Mouse (Mus musculus): ENCODE results near the gene Hs3st5.

Gene Hs3st5

DNA sequence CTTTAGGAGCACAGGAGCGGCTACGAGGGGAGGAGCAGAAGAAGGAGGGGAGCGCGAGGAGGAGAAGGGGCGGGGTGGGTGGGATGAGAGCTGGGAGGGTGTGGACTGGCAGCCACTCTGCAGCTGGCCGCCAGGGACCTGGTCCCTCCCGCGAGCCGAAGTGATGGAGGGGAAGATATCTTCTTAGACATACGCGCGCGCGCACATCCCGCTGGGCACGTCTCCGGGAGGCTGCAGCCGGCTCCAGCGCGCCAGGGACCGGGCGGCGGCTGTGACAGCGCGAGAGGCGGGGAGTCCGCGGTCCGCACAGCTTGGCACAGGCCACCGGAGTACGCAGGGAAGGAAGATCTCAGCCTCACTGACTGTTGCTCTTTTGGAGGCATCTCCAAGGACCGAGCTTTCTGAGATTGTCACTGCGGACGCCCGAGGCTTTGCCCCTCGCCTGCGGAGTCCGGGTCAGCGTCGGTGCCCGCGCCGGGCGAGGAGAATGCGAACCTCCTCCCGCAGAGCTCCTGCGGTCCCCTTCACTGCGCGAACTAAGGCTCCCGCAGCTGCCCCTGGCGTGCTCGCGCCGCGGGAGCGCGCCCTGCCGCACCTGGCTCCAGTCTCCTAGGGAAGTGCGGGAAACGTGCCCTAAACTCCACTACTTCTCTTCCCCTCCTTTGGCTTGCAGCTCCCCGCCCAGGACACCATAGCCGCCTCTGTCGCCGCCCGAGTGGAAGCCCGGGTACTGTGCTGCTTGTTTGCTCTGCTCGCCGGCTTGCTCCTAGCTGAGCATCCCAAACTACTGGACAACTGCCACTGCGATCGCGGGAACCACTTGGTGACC lies at the start of gene Hs3st5:
Hs3st5 (plus strand) TSS at position 88 of the 829 bp plus-strand sequence.
- Histone ChIP-seq H3K27me3 (ENCODE audit: insufficient read depth, low read length) (peaks cover 43% of the 10 kb centered on the region), H3K4me1 (replicated peaks; ENCODE audit: low read depth, low read length) (peaks cover 22% of the 10 kb centered on the region), H3K36me3 (ENCODE audit: insufficient read depth, low read length) (no peaks in the 10 kb centered on the region), H3K4me3 (replicated peaks; ENCODE audit: low read length) (peak within 1 kb of the TSS; percentile 92), H3K9me3 (ENCODE audit: low read length) (no peaks in the 10 kb centered on the region)
- TF ChIP-seq NANOG (IDR thresholded peaks at IDR 0.05; ENCODE audit: borderline replicate concordance, low read length) (no peak), CTCF (conservative IDR thresholded peaks at IDR 0.05; ENCODE audit: low read length) (no peak), POU5F1 (IDR thresholded peaks at IDR 0.05; ENCODE audit: borderline replicate concordance, low read length) (no peak)

DNA sequence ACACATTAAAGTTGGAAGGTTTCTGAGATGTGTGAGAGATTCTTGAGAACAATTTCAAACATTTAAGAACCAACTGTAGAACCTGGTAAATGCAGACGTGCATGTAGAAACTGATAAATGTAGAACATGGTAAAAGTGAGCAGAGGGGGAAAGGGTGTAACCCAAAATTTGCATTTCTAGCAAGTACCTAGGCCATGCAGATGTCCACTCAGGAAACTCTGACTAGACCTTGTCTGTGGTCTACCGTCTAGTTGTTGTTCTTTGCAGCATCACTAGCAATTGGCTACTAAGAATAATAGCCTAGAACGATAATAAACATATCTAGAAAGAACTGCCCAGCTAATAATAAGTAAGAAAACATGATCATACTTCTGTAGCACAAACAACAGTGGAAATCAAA lies 38.0 kb upstream of the Hs3st5 start:
- H3K27me3 ChIP-seq (ENCODE audit: insufficient read depth, low read length) = no peaks in the 10 kb centered on the region
- no peaks in the 10 kb centered on the region for H3K36me3 ChIP-seq (ENCODE audit: insufficient read depth, low read length)
- no peaks in the 10 kb centered on the region for H3K4me1 ChIP-seq (replicated peaks; ENCODE audit: low read depth, low read length)
- no peak for TF ChIP-seq CTCF (conservative IDR thresholded peaks at IDR 0.05; ENCODE audit: low read length)
- TF ChIP-seq NANOG (IDR thresholded peaks at IDR 0.05; ENCODE audit: borderline replicate concordance, low read length) = no peak
- no peak for TF ChIP-seq POU5F1 (IDR thresholded peaks at IDR 0.05; ENCODE audit: borderline replicate concordance, low read length)
- H3K4me3 ChIP-seq (replicated peaks; ENCODE audit: low read length) = no peak overlapping the region
- no peaks in the 10 kb centered on the region for H3K9me3 ChIP-seq (ENCODE audit: low read length)

- no peaks in the 10 kb centered on the region for H3K36me3 ChIP-seq (ENCODE audit: insufficient read depth, low read length)
- no peak for TF ChIP-seq POU5F1 (IDR thresholded peaks at IDR 0.05; ENCODE audit: borderline replicate concordance, low read length)
- TF ChIP-seq NANOG (IDR thresholded peaks at IDR 0.05; ENCODE audit: borderline replicate concordance, low read length) = no peak
- TF ChIP-seq CTCF (conservative IDR thresholded peaks at IDR 0.05; ENCODE audit: low read length) = no peak
- no peak overlapping the region for H3K4me3 ChIP-seq (replicated peaks; ENCODE audit: low read length)
- no peaks in the 10 kb centered on the region for H3K4me1 ChIP-seq (replicated peaks; ENCODE audit: low read depth, low read length)
- H3K27me3 ChIP-seq (ENCODE audit: insufficient read depth, low read length) = no peaks in the 10 kb centered on the region
- H3K9me3 ChIP-seq (ENCODE audit: low read length) = no peaks in the 10 kb centered on the region
Measured at GRCm38 (mm10) chr10:36471135-36471534, 35.5 kb upstream of the Hs3st5 start.

GRCm38 (mm10) chr10:36474834-36475233 lies 31.8 kb upstream of the Hs3st5 start:
- Histone ChIP-seq H3K36me3 (ENCODE audit: insufficient read depth, low read length) (no peaks in the 10 kb centered on the region), H3K4me1 (replicated peaks; ENCODE audit: low read depth, low read length) (no peaks in the 10 kb centered on the region), H3K9me3 (ENCODE audit: low read length) (no peaks in the 10 kb centered on the region), H3K27me3 (ENCODE audit: insufficient read depth, low read length) (no peaks in the 10 kb centered on the region), H3K4me3 (replicated peaks; ENCODE audit: low read length) (no peak overlapping the region)
- no peak for TF ChIP-seq POU5F1 (IDR thresholded peaks at IDR 0.05; ENCODE audit: borderline replicate concordance, low read length)
- TF ChIP-seq CTCF (conservative IDR thresholded peaks at IDR 0.05; ENCODE audit: low read length) = no peak
- TF ChIP-seq NANOG (IDR thresholded peaks at IDR 0.05; ENCODE audit: borderline replicate concordance, low read length) = no peak

GRCm38 (mm10) chr10:36477543-36477942 lies 29.1 kb upstream of the Hs3st5 start:
- Histone ChIP-seq H3K27me3 (ENCODE audit: insufficient read depth, low read length) (no peaks in the 10 kb centered on the region), H3K9me3 (ENCODE audit: low read length) (no peaks in the 10 kb centered on the region), H3K4me3 (replicated peaks; ENCODE audit: low read length) (no peak overlapping the region), H3K36me3 (ENCODE audit: insufficient read depth, low read length) (no peaks in the 10 kb centered on the region), H3K4me1 (replicated peaks; ENCODE audit: low read depth, low read length) (no peaks in the 10 kb centered on the region)
- no peak for TF ChIP-seq NANOG (IDR thresholded peaks at IDR 0.05; ENCODE audit: borderline replicate concordance, low read length)
- no peak for TF ChIP-seq CTCF (conservative IDR thresholded peaks at IDR 0.05; ENCODE audit: low read length)
- TF ChIP-seq POU5F1 (IDR thresholded peaks at IDR 0.05; ENCODE audit: borderline replicate concordance, low read length) = no peak

DNA sequence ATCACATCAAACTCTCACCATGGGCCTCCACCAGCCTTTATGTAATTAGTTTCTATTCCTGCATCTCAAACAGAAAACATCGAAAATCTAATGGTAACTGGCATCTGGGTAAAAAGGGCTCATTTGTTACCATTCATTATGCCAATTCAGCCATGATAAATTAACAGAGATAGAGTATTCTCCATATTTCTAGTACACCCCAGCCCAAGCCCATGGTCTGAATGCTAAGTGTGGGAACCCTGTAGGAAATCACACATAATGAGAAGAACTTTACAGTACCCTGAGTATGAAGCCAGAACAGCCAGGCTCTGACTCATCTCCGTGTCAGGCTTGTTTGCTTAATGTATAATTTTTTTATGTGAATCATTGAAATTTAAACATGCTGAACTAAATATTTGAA lies 23.3 kb upstream of the Hs3st5 start:
- Histone ChIP-seq H3K27me3 (ENCODE audit: insufficient read depth, low read length) (no peaks in the 10 kb centered on the region), H3K4me1 (replicated peaks; ENCODE audit: low read depth, low read length) (no peaks in the 10 kb centered on the region), H3K4me3 (replicated peaks; ENCODE audit: low read length) (no peak overlapping the region), H3K9me3 (ENCODE audit: low read length) (no peaks in the 10 kb centered on the region), H3K36me3 (ENCODE audit: insufficient read depth, low read length) (no peaks in the 10 kb centered on the region)
- TF ChIP-seq NANOG (IDR thresholded peaks at IDR 0.05; ENCODE audit: borderline replicate concordance, low read length) (no peak), CTCF (conservative IDR thresholded peaks at IDR 0.05; ENCODE audit: low read length) (no peak), POU5F1 (IDR thresholded peaks at IDR 0.05; ENCODE audit: borderline replicate concordance, low read length) (no peak)

GRCm38 (mm10) chr10:36484011-36484410 lies 22.6 kb upstream of the Hs3st5 start:
- Histone ChIP-seq H3K36me3 (ENCODE audit: insufficient read depth, low read length) (no peaks in the 10 kb centered on the region), H3K4me1 (replicated peaks; ENCODE audit: low read depth, low read length) (no peaks in the 10 kb centered on the region), H3K9me3 (ENCODE audit: low read length) (no peaks in the 10 kb centered on the region), H3K4me3 (replicated peaks; ENCODE audit: low read length) (no peak overlapping the region), H3K27me3 (ENCODE audit: insufficient read depth, low read length) (no peaks in the 10 kb centered on the region)
- no peak for TF ChIP-seq NANOG (IDR thresholded peaks at IDR 0.05; ENCODE audit: borderline replicate concordance, low read length)
- TF ChIP-seq POU5F1 (IDR thresholded peaks at IDR 0.05; ENCODE audit: borderline replicate concordance, low read length) = no peak
- no peak for TF ChIP-seq CTCF (conservative IDR thresholded peaks at IDR 0.05; ENCODE audit: low read length)

- Histone ChIP-seq H3K9me3 (ENCODE audit: low read length) (no peaks in the 10 kb centered on the region), H3K36me3 (ENCODE audit: insufficient read depth, low read length) (no peaks in the 10 kb centered on the region), H3K27me3 (ENCODE audit: insufficient read depth, low read length) (no peaks in the 10 kb centered on the region), H3K4me3 (replicated peaks; ENCODE audit: low read length) (no peak overlapping the region), H3K4me1 (replicated peaks; ENCODE audit: low read depth, low read length) (no peaks in the 10 kb centered on the region)
- TF ChIP-seq POU5F1 (IDR thresholded peaks at IDR 0.05; ENCODE audit: borderline replicate concordance, low read length) = no peak
- TF ChIP-seq NANOG (IDR thresholded peaks at IDR 0.05; ENCODE audit: borderline replicate concordance, low read length) = no peak
- TF ChIP-seq CTCF (conservative IDR thresholded peaks at IDR 0.05; ENCODE audit: low read length) = no peak
Measured at GRCm38 (mm10) chr10:36484728-36485300, 21.8 kb upstream of the Hs3st5 start.
